Mouse (Mus musculus): ENCODE measurements at regions not wholly inside any gene's neighbourhood (a gene's known extent, or its start where the extent isn't known, plus 50 kb on each side); places are given as distances from the start of the nearest gene placed in this dataset.
A peak's percentile ranks its signal among the peaks of the same experiment; 100 is the strongest.

- no peaks in the 10 kb centered on the region for H3K27me3 ChIP-seq
- ATAC-seq, result peak; percentile 55; the same call in 1 of the 2 replicates
- H3K4me1 ChIP-seq, result no peaks in the 10 kb centered on the region
- no peak overlapping the region for H3K4me2 ChIP-seq
- WGBS, result 65% methylated on average over 5 of the region's 5 CpGs
- H3K9ac ChIP-seq, result no peak overlapping the region
- no peaks in the 10 kb centered on the region for H3K9me3 ChIP-seq (replicated peaks)
- H3K4me3 ChIP-seq, result no peak overlapping the region
- H3K36me3 ChIP-seq (ENCODE audit: poor library complexity, severe bottlenecking), result no peaks in the 10 kb centered on the region
- H3K27ac ChIP-seq, result no peak overlapping the region
Observed at GRCm38 (mm10) chr10:65110729-65111128, 1020.7 kb upstream of the Lrrtm3 start.

DNA sequence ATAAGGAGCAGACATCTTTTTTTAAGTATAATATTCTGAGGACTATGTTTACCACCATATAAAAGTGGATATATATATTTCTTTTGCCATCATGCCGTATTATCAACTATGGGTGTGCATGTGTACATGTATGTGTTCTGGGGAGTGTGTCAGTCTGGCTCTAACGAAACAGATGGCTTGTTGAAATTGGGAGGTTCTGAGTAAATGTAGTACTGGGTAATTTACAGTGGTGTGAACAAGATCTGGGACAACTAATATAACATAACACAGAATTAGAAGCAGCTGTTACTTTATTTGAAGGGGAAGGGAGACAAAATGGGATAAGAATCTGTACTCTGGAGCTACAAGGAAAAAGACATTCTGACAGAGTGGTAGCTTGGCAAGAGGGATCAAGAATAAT, 1017.3 kb upstream of the Lrrtm3 start:
- no peaks in the 10 kb centered on the region for H3K9me3 ChIP-seq (replicated peaks)
- H3K36me3 ChIP-seq (ENCODE audit: poor library complexity, severe bottlenecking), result no peaks in the 10 kb centered on the region
- 75% methylated on average over 2 of the region's 2 CpGs for WGBS
- H3K27ac ChIP-seq, result no peak overlapping the region
- H3K9ac ChIP-seq, result no peak overlapping the region
- no peak overlapping the region for H3K4me2 ChIP-seq
- ATAC-seq, result peak; percentile 70; the same call in 1 of the 2 replicates
- no peaks in the 10 kb centered on the region for H3K27me3 ChIP-seq
- no peak overlapping the region for H3K4me3 ChIP-seq
- H3K4me1 ChIP-seq, result no peaks in the 10 kb centered on the region

DNA sequence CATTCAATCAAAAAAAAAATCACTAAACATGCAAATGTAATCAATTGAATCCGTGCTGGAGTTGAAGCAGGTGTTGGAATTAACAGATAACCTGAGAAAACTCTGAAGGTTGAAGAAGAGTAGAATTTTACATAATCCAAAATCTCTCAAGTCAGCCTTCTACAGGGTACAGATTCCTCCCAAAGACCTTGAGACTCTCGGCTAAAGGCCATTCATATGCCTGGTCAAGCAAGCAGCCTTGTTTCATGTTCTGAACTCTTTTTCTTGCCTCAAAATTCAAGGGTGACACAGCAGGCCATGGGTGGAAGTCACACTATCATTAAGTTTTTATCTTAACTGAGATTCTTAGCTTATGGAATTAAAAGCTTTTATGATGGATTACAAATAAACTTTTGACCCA, 994.4 kb upstream of the Lrrtm3 start:
- no peaks in the 10 kb centered on the region for H3K9me3 ChIP-seq (replicated peaks)
- no peaks in the 10 kb centered on the region for H3K4me1 ChIP-seq
- no peak for ATAC-seq
- WGBS, result 73% methylated on average over 2 of the region's 2 CpGs
- no peak overlapping the region for H3K4me3 ChIP-seq
- no peaks in the 10 kb centered on the region for H3K36me3 ChIP-seq (ENCODE audit: poor library complexity, severe bottlenecking)
- H3K27ac ChIP-seq, result no peak overlapping the region
- H3K9ac ChIP-seq, result no peak overlapping the region
- no peaks in the 10 kb centered on the region for H3K27me3 ChIP-seq
- no peak overlapping the region for H3K4me2 ChIP-seq

DNA sequence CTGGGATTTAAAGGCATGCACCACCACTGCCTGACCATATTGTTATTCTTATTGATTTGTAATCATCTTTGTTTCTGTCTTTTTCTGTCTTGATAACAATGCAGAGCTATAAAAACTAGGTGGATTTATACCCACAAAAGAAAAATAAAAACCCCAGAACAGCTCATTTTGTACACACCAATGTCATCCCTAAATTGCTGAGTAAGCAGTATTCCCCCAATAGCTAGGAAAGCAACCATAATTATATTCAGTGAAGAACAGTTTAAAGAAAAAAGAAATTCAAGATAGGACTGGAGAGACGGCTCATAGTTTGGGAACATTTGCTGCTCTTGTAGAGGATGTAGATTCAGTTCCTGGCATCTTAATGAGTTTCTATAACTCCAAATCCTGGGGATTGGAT, 991.6 kb upstream of the Lrrtm3 start:
- Histone ChIP-seq H3K27me3 (no peaks in the 10 kb centered on the region), H3K27ac (no peak overlapping the region), H3K4me1 (no peaks in the 10 kb centered on the region), H3K9me3 (replicated peaks) (no peaks in the 10 kb centered on the region), H3K36me3 (ENCODE audit: poor library complexity, severe bottlenecking) (no peaks in the 10 kb centered on the region), H3K4me3 (no peak overlapping the region), H3K9ac (no peak overlapping the region), H3K4me2 (no peak overlapping the region)
- WGBS, result 83% methylated on average over 1 of the region's 1 CpGs
- no peak for ATAC-seq

DNA sequence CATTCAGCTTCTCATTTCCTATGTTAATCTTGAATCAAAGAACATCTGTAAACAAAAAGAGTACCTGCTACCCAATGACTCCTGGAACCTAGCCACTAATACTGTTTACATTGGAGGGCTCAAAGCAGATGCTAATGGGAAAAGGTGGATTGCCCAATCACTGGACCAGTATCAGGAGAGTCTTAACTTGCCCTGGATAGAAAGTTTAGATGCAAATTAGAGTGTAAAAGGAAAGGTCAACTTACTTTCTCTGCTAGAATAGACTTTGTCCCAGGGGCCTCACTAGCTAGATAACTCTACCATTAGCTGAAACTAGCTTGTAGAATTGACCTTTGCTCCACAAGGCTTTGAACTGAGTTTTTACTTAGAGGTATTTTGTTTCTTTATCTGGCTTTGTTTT, 968.0 kb upstream of the Lrrtm3 start:
- H3K9ac ChIP-seq, result no peak overlapping the region
- no peaks in the 10 kb centered on the region for H3K36me3 ChIP-seq (ENCODE audit: poor library complexity, severe bottlenecking)
- H3K27ac ChIP-seq, result no peak overlapping the region
- H3K9me3 ChIP-seq (replicated peaks), result no peaks in the 10 kb centered on the region
- no peaks in the 10 kb centered on the region for H3K27me3 ChIP-seq
- no peak for ATAC-seq
- no peak overlapping the region for H3K4me3 ChIP-seq
- no peaks in the 10 kb centered on the region for H3K4me1 ChIP-seq
- H3K4me2 ChIP-seq, result no peak overlapping the region

Measured in forebrain, embryonic 13.5 days (tissue).